Mouse (Mus musculus): ENCODE results near the gene Morc2a. TPM values are rescaled to one million over a fixed set of nuclear protein-coding genes. Genes with fewer than 3 reads are reported as not detected.

Gene Morc2a
- total RNA-seq, 4 experiments from 2014 or later = 39.4 to 41.7 (median 40.8) TPM

GRCm38 (mm10) chr11:3733933-3734636, 85.1 kb downstream of the Morc2a start:
- no peak for DNase-seq (ENCODE audit: low spot score in 2 of 2)

GRCm38 (mm10) chr11:3735715-3736114, 86.7 kb downstream of the Morc2a start:
- DNase-seq (ENCODE audit: low spot score in 2 of 2) = peak in 1 of 2 experiments; percentile 81

GRCm38 (mm10) chr11:3738778-3739177, 89.8 kb downstream of the Morc2a start:
- DNase-seq (ENCODE audit: low spot score in 2 of 2) = no peak

Other genes starting within 250 kb of the Morc2a start
- 100 to 1,000 TPM in 1 of 4 experiments, 10 to 100 TPM in 3; 93.4 to 107 (median 97.0) TPM for gene Limk2, start 240.0 kb upstream of the Morc2a start, total RNA-seq (2022)
- gene Rnf185, start 196.8 kb upstream of the Morc2a start, total RNA-seq (2022) = 10 to 100 TPM; 28.9 to 31.4 (median 30.0) TPM
- gene Pla2g3, start 160.9 kb upstream of the Morc2a start, total RNA-seq (2022) = 1 to 10 TPM; 2.3 to 3.5 (median 2.7) TPM
- gene Inpp5j, start 144.4 kb upstream of the Morc2a start, total RNA-seq (2022) = 10 to 100 TPM; 49.4 to 55.6 (median 53.8) TPM
- 100 to 1,000 TPM; 149 to 172 (median 160) TPM for gene Selenom, start 134.5 kb upstream of the Morc2a start, total RNA-seq (2022)
- gene Smtn, start 108.6 kb upstream of the Morc2a start, total RNA-seq (2022) = 10 to 100 TPM in 1 of 4 experiments, 1 to 10 TPM in 3; 5.2 to 11.0 (median 7.2) TPM
- 100 to 1,000 TPM; 105 to 126 (median 115) TPM for gene Osbp2, start 214.7 kb downstream of the Morc2a start, total RNA-seq (2022)
- under 1 TPM; 0.21 to 0.86 (median 0.57) TPM for gene 4921536K21Rik, start 245.9 kb downstream of the Morc2a start, total RNA-seq (2022)
- gene Dusp18, start 246.0 kb downstream of the Morc2a start, total RNA-seq (2022) = 10 to 100 TPM; 17.5 to 19.6 (median 18.1) TPM